Mouse (Mus musculus) small intestine, adult 2 months (tissue): ENCODE measurements around the gene Pard3. TPM values are rescaled to one million over a fixed set of nuclear protein-coding genes. Genes with fewer than 3 reads are reported as not detected.

Experiments
- H3K27ac ChIP-seq: fragments of 200-500 bp; 2 replicates; pipeline ENCODE4 v1.5.1; 2012; ENCODE audit warnings: low read depth, low read length, control low read depth, inconsistent platforms; ENCODE audit not compliant: insufficient read depth
- H3K27me3 ChIP-seq: fragments of 200-500 bp; 2 replicates; pipeline ENCODE4 v1.6.1; 2012; ENCODE audit warnings: mild to moderate bottlenecking, moderate library complexity, low read length, inconsistent platforms; ENCODE audit not compliant: control insufficient read depth, insufficient read depth
- H3K36me3 ChIP-seq: fragments of 200-500 bp; 2 replicates; pipeline ENCODE4 v1.6.1; 2012; ENCODE audit warnings: mild to moderate bottlenecking, low read length, control low read depth, inconsistent platforms; ENCODE audit not compliant: control insufficient read depth, insufficient read depth
- H3K4me1 ChIP-seq: fragments of 200-500 bp; 2 replicates; pipeline ENCODE4 v1.6.1; 2012; ENCODE audit warnings: low read length, inconsistent platforms, mixed read lengths; ENCODE audit not compliant: control insufficient read depth, insufficient read depth, insufficient read length
- H3K4me3 ChIP-seq: fragments of 200-500 bp; 2 replicates; pipeline ENCODE4 v1.5.1; 2012; ENCODE audit warnings: low read depth, mild to moderate bottlenecking, control low read depth, inconsistent platforms, low read length, moderate library complexity
- CTCF ChIP-seq: fragments of 200-500 bp; IDR thresholded peaks from 2 replicates; pipeline ENCODE4 v1.5.1; 2012; ENCODE audit warnings: low read depth, mild to moderate bottlenecking, control low read depth, inconsistent platforms, low read length, moderate library complexity, mixed read lengths; ENCODE audit not compliant: insufficient replicate concordance, insufficient read length; ENCODE audit errors: extremely low read depth
- POLR2A ChIP-seq: fragments of 200-500 bp; IDR thresholded peaks from 2 replicates; pipeline ENCODE4 v1.6.1; 2012; ENCODE audit warnings: low read depth, mild to moderate bottlenecking, control low read depth, inconsistent platforms, low read length, moderate library complexity
- WGBS: fragments of 180-500 bp; shearing (Covaris S2); methylation state at CpG from one replicate; pipeline ENCODE4 v1.1.7; 2018; 5-methylcytosine and 5-hydroxymethylcytosine counted together
- polyA plus RNA-seq: library from polyadenylated mRNA; depleted of rRNA; stranded (reverse); fragments of >200 nt; gene quantifications from 2 replicates; pipeline ENCODE4 v1.2.3, GENCODE M21; 2012

Gene Pard3
- polyA plus RNA-seq, 1 experiment = 52.9 TPM

GRCm38 (mm10) chr8:127052132-127052531 lies 11.6 kb upstream of the Pard3 start:
- H3K27ac ChIP-seq = no peak overlapping the region
- H3K4me1 ChIP-seq = no peaks in the 10 kb centered on the region
- H3K27me3 ChIP-seq = no peaks in the 10 kb centered on the region; the same call in 1 of the 2 replicates
- TF ChIP-seq POLR2A (no peak), CTCF (no peak)
- no peak overlapping the region for H3K4me3 ChIP-seq
- 80% methylated on average over 10 of the region's 10 CpGs for WGBS
- H3K36me3 ChIP-seq = no peaks in the 10 kb centered on the region

- no peak overlapping the region for H3K27ac ChIP-seq
- 81% methylated on average over 4 of the region's 4 CpGs for WGBS
- no peaks in the 10 kb centered on the region; the same call in 1 of the 2 replicates for H3K27me3 ChIP-seq
- H3K4me1 ChIP-seq = no peaks in the 10 kb centered on the region
- TF ChIP-seq CTCF (no peak), POLR2A (no peak)
- H3K36me3 ChIP-seq = no peaks in the 10 kb centered on the region
- H3K4me3 ChIP-seq = no peak overlapping the region
Measured at GRCm38 (mm10) chr8:127055081-127055480, 8.6 kb upstream of the Pard3 start.

GRCm38 (mm10) chr8:127058759-127059158 lies 4.9 kb upstream of the Pard3 start:
- Histone ChIP-seq H3K27me3 (no peaks in the 10 kb centered on the region), H3K4me3 (no peak overlapping the region), H3K27ac (no peak overlapping the region), H3K36me3 (no peaks in the 10 kb centered on the region), H3K4me1 (no peaks in the 10 kb centered on the region)
- TF ChIP-seq CTCF = no peak
- TF ChIP-seq POLR2A = no peak
- WGBS = 90% methylated on average over 2 of the region's 2 CpGs

DNA sequence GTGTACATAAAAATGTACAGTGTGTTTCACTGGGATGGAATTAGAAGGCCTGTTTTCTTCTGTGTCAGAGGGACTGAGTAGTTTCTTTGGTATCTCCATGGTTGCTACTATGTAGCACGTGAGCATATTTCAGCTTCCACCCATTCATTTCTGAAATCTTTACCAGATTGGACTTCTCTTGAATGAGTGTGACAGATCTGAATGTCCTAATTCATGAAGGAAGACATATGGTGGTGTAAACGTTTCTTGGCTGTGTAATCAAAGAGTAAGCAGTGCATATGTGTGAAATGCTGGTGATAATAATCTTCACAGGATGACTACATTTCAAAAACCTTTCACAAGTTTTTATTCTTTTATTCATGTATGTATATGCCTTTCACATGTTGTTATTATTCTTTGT lies 3.9 kb upstream of the Pard3 start:
- H3K27ac ChIP-seq = no peak overlapping the region
- TF ChIP-seq POLR2A = no peak
- no peak for TF ChIP-seq CTCF
- no peaks in the 10 kb centered on the region for H3K36me3 ChIP-seq
- H3K4me3 ChIP-seq = no peak overlapping the region
- no peaks in the 10 kb centered on the region for H3K27me3 ChIP-seq
- WGBS = 71% methylated on average over 2 of the region's 2 CpGs
- no peaks in the 10 kb centered on the region for H3K4me1 ChIP-seq

DNA sequence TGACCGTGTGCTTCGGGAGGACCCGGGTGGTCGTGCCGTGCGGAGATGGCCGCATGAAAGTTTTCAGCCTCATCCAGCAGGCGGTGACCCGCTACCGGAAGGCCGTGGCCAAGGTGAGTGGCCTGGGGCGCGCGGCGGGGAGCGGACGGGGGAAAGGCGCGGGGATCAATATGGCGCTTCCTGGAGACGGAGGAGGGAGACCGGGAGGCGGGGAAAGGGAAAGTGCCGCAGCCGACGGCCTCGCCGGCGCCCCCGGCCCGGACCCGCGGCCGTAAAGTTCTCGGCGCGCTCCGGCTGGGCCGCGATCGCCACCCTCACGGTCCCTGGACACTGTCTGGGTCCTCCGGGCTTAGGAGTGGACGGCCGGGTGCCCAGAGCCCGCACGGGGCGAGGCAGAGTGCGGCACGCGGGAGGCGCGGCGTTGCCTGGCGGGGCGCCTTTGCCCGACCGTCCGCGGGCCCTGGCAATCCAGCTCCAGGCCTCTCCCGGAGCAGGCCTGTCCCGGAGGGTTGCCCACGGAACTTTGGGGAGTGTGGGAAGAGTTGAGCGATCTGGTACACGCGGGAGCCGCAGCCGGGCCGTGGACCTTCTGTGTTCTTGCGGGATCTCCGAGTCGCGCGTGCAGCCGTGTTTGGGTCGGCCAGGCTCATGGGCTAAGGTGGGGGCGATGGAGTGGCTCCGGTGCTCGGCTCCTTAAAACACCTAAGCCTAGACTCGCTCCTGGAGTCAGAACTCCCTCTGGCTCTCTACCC lies 844 bp downstream of the Pard3 start:
- Histone ChIP-seq H3K36me3 (no peaks in the 10 kb centered on the region), H3K4me1 (no peaks in the 10 kb centered on the region), H3K4me3 (peak overlapping the region; percentile 92), H3K27me3 (no peaks in the 10 kb centered on the region), H3K27ac (peak overlapping the region; percentile 89)
- WGBS = under 1% methylated on average over 80 of the region's 80 CpGs
- TF ChIP-seq CTCF (no peak), POLR2A (no peak; the same call in 1 of the 2 replicates)

- WGBS = 8% methylated on average over 10 of the region's 10 CpGs
- TF ChIP-seq POLR2A (no peak), CTCF (no peak)
- H3K36me3 ChIP-seq = no peaks in the 10 kb centered on the region
- peak overlapping the region; percentile 92 for H3K4me3 ChIP-seq
- H3K27ac ChIP-seq = no peak overlapping the region
- no peaks in the 10 kb centered on the region for H3K4me1 ChIP-seq
- no peaks in the 10 kb centered on the region for H3K27me3 ChIP-seq
Measured at GRCm38 (mm10) chr8:127065113-127065473, 1.4 kb downstream of the Pard3 start.

DNA sequence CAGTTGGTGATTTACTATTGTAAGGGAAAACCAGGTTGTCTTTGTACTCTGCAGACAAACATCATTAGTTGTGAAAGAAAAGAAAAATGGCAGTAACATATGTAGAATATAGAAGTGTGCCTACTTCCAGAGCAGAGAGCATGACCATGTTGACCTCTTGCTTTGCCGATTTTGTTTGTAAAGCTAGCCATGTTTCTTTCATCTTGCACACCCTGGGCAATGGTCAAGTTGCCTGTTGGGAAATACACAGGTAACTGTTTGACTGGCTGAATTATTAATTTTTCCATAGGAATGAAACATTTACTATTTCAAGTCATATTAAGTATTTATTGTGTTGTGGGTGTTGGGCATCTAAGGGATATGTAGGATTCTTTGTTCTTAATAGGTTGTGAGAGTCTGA lies 2.1 kb downstream of the Pard3 start:
- no peak overlapping the region for H3K4me3 ChIP-seq
- WGBS = 24% methylated on average over 1 of the region's 1 CpGs
- H3K27ac ChIP-seq = no peak overlapping the region

More for the DNA sequence above, 2.1 kb downstream of the Pard3 start:
- Histone ChIP-seq H3K27me3 (no peaks in the 10 kb centered on the region), H3K4me1 (no peaks in the 10 kb centered on the region), H3K36me3 (no peaks in the 10 kb centered on the region)
- TF ChIP-seq CTCF (no peak), POLR2A (no peak)
